Mouse (Mus musculus): Measurements from ENCODE around the gene Pgm3. TPM values are rescaled to one million over a fixed set of nuclear protein-coding genes. Genes with fewer than 3 reads are reported as not detected.

Pgm3 gene
- 10.7 TPM for polyA plus RNA-seq (2015; fragmentation: Illumina TruSeq; extraction: RNeasy Lipid Tissue Mini Kit (QIAGEN cat#74804); ENCODE audit: low read depth, low replicate concordance)

DNA sequence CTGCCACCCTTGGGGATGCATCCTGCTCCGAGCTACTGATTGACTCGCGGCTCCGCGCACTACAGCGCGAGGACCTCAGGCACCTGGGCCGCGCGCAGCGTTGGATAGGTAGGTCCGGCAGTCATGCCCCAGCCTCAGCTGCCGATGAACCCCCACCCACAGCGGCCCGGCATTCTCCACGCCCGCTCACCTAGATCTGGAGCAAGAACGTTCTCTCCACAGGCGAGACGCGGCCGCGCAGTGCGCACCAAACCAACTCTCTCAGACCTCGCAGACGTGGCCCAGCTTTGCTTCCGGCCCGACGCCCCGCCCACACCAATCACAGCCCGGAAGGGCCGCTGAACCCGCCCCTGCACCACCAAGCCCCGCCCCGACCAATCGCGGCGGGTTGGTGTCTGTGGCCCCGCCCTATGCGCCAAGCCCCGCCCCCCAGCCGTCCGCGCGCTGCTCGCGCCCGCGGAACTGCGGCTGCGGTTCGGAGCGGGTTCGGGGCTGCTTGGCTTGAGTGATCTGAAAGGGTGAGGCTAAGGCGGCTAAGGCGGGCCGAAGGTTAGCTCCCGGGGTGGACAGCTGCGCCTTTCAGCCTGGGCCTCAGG is at the start of gene Pgm3, which contains the start of gene Rwdd2a:
Gene Pgm3, minus strand, starts transcription at position 303 of the 596 bp plus-strand sequence.
Gene Rwdd2a, plus strand, starts transcription at position 452 of the 596 bp plus-strand sequence.

Other genes with a start within 250 kb of the Pgm3 start
- gene Ube2cbp, start 106.9 kb downstream of the Pgm3 start, polyA plus RNA-seq (2015; fragmentation: Illumina TruSeq; extraction: RNeasy Lipid Tissue Mini Kit (QIAGEN cat#74804); ENCODE audit: low read depth, low replicate concordance) = 2.1 TPM
- gene Dop1a, start 104.7 kb downstream of the Pgm3 start, polyA plus RNA-seq (2015; fragmentation: Illumina TruSeq; extraction: RNeasy Lipid Tissue Mini Kit (QIAGEN cat#74804); ENCODE audit: low read depth, low replicate concordance) = 27.3 TPM
- 49.0 TPM for gene Rwdd2a, start 149 bp upstream of the Pgm3 start, polyA plus RNA-seq (2015; fragmentation: Illumina TruSeq; extraction: RNeasy Lipid Tissue Mini Kit (QIAGEN cat#74804); ENCODE audit: low read depth, low replicate concordance)
- gene Me1, start 124.1 kb upstream of the Pgm3 start, polyA plus RNA-seq (2015; fragmentation: Illumina TruSeq; extraction: RNeasy Lipid Tissue Mini Kit (QIAGEN cat#74804); ENCODE audit: low read depth, low replicate concordance) = 66.0 TPM
- 3.0 TPM for gene Prss35, start 171.8 kb upstream of the Pgm3 start, polyA plus RNA-seq (2015; fragmentation: Illumina TruSeq; extraction: RNeasy Lipid Tissue Mini Kit (QIAGEN cat#74804); ENCODE audit: low read depth, low replicate concordance)

All from brain, adult 10 weeks (tissue).